Mouse (Mus musculus) brain, adult 2 months (tissue): ENCODE data around the gene Thsd1.
A peak's percentile ranks its signal among the peaks of the same experiment; 100 is the strongest.
"Not testable (repeated sequence)": the region's sequence is repeated elsewhere in the genome, so short reads cannot be mapped to it uniquely, and the experiment has no call there.

Source experiments
- DNase-seq: peaks from one replicate; pipeline ENCODE4 v3.0.0; 2011; ENCODE audit warnings: low read depth, low spot score

Thsd1 gene

DNA sequence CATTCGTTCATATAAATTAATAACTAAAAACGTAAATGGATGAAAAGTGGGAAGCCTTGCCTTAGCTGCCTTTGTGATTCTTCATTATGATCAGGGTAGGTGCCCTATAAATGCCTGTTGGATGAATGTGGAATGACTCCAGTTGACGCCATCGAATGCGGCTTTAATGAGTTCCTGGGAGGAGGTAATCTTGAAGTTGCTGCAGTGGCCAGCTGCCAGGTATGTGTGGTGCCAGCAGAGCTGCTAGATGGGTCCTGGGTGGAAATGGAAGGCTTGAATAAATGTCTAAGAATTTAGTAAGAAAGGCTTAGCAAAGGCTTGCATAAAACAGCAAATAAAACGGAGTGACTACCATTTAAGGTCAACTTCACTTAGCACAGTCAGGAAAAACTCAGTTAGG, 37.7 kb downstream of the Thsd1 start:
- peak; percentile 16 for DNase-seq

DNA sequence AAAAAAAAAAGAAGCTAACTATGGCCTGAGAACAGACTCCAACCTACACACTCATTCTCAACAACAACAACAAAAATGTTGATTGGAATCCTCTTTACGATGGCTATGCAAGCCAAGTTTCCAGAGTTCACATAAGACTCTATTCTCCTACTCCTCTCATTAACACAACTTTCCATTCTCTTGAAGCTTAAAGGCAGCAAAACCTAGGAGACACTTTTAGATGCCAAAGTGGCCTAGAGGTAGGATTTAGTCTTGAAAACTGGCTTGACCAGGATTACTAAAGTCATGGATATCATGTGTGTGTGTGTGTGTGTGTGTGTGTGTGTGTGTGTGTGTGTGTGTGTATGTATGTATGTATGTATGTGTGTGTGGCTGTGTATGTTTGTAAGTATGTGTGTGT, 38.1 kb downstream of the Thsd1 start:
- DNase-seq = no peak

DNA sequence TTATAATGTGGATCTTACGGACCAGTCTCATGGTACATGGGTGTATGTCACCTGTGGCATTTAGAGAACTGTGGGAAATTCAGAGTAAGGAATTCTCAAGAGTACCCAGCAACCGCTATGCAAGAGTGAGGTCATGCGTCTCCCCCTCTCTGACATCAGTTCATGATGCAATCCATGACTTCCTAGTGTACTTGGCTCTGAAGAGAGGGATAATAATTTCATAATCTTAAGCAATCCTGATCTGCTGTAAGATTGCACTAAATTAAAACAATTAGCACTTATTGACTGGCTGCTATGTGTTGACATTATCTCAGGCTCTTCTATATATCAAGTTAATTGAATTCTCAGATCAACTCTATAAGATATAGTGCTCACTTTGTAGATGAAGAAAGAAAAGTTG, 39.7 kb downstream of the Thsd1 start:
- DNase-seq = no peak

DNA sequence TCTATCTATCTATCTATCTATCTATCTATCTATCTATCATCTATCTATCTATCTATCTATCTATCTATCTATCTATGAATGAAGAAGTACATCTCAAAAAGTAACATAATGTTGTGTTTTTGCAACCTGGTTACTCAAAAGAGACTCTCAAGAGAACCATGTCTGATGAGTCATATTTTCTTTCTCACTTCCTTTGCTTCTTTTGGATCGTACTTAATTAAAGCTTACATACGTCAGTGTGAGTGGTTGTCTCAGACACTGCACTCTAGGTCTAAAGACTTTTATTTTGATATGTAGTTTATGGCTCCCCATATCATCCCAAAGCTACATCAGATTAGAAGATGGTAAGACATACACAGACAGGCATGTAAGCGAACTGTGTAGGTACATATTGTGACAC, 46.0 kb downstream of the Thsd1 start:
- DNase-seq = no peak

DNA sequence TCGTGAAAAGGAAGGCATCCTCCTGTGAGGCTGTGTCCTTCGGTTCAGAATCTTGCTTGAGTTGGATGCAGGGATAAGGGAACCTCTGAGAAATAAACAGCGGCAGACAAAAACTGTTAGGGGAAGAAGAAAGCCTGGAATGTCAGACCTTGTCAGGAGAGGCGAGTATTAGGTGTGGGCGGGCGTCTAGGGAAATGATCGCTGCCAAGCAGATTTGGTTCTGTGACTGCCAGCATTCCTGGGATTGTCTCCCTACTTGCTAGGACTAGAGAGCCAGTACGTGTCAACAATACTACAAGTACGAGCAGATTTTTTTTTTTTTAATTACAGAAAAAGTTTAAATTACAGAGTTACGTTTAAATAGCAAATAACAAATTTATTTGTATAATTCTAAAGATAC, 47.5 kb downstream of the Thsd1 start:
- no peak for DNase-seq

DNA sequence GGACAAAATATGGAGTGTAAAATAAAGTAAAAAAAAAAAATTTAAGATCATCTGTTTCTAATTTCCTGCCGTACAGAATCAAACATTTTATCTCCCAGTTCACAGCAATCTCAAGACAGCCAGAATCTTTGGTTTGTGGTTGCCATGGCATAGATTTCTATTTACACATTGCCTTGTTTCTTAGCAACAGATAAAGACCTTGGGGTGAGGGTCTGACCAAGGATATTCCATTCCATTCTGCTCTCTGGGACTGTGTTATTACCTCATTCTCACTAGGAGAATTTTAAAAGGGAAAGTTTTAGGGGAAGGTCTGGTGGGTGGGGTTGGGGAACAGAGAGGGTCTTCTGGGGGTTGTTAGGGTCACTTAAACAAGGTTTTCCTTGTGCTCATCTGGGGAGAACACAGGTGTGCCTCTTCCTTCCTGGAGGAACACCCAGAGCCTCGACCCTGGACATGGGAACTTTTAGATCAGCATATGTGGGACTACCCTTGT, 55.9 kb downstream of the Thsd1 start, which contains the start of gene Tpte:
Gene Tpte (plus strand): TSS at position 443 of the 493 bp plus-strand sequence.
- no peak for DNase-seq

DNA sequence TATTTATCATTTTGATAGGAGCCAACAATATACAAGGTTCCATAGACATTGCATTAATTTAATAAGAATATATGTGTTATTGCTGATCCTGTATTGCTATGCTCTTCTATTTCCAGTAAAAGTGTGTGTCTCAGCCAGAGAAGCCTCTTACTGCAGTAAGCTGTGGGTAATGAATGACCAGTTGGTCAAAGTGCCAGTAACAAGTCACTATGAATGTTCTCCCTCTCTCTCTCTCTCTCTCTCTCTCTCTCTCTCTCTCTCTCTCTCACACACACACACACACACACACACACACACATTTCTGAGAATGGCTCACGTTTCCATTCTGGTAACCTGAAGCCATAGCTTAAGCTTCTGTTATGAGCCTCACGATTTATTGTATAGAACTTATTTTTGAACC, 75.2 kb downstream of the Thsd1 start:
- no peak for DNase-seq

DNA sequence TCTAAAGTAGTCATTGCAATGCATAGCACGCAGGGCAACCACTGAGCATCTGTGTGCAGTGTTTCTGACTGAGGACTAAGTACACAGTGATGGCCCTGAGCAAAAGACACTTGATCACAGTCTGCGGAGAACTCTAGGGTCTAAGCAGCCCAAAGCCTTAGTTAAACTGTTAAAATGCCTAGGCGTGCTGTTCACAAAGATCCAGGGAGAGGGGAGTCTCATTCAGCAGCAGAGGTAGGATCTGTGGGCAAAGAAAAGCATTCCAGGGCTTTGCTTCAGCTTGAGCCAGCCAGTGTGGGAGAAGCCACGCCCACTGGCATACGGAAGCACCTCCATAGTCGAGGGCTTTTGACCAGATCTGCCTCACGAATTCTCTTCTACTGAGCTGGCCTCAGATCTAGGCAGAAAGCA, 75.8 kb downstream of the Thsd1 start:
- DNase-seq = no peak

DNA sequence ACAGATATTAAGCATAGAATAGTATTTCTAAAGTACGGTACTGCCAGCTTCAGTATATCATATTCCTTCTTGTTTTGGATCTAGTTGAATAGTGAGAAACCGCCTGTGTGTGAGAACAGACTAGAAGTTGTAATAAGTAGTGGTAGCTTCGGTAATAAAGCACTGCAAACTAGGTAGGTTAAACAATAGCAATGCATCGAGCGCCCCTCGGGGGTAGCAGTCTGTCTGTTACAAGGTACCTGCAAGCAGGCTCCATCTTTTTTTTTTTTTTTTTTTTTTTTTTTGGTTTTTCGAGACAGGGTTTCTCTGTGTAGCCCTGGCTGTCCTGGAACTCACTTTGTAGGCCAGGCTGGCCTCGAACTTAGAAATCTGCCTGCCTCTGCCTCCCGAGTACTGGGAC, 76.9 kb downstream of the Thsd1 start:
- DNase-seq = not testable (repeated sequence)

DNA sequence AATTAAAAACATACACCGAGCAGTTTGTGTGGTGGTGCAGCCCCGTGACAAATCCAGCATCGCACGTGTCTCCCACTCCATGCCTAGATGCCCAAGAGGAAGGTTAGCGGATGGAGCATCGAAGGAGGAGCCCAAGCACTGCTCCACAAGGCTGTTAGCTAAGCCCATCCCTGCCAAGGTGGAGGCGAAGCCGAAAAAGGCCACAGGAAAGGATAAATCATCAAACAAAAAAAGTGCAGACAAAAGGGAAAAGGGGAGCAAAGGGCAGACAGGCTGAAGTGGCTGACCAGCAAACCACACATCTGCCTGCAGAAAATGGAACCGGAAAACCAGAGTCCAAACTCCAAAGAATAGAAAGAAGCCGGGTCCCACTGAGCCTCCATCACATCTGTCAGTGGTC, 79.9 kb downstream of the Thsd1 start:
- DNase-seq = no peak
